Mouse (Mus musculus) brown adipose tissue, adult 24 weeks (tissue): ENCODE measurements at regions not wholly inside any gene's neighbourhood (a gene's known extent, or its start where the extent isn't known, plus 50 kb on each side); places are given as distances from the start of the nearest gene placed in this dataset.

ENCODE experiments used
- H3K27ac ChIP-seq: fragments of 200-500 bp; replicated peaks from 2 replicates; pipeline ENCODE4 v1.5.1; 2012; ENCODE audit warnings: low read depth, mild to moderate bottlenecking, low read length
- H3K4me1 ChIP-seq: fragments of 200-500 bp; 2 replicates; pipeline ENCODE4 v1.6.1; 2012; ENCODE audit warnings: low read length, mixed read lengths; ENCODE audit not compliant: control insufficient read depth, insufficient read depth, insufficient read length
- H3K4me3 ChIP-seq: fragments of 200-500 bp; 2 replicates; pipeline ENCODE4 v1.5.1; 2012; ENCODE audit warnings: low read depth, mild to moderate bottlenecking, low read length, moderate library complexity; ENCODE audit not compliant: insufficient read depth

DNA sequence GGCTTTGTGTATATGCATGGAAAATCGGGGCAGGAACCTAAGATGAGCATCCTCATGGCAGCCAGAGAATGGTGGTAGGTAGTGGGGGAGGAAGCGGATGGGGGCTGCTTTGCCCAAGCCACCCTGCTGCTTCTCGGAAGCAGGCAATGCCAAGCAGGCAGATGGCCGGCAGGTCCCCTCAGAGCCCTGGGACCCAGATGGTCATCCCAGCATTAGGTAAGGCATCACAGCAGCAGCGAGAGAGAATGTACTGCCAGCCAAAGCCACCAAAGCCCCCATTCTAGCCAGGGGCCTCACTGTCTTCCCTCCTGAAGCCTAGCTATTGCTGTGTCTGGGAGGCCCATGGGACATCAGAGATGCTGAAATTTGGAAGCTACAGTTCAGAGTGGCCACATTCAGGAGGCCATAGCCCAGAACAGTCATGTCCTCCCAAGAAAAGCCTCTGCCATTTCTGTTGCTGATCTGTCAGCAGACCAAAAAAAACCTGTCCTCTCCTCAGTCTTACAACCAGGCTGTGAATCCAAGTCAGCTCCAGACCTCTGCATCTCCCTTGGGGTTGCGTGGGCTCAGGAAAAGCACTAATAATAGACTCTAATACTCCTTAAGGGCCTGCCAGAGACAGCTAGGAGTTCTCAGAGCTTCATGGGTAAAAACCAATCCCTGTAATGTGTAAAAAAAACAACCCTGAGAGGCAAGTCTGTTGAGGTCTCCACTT is 88.5 kb upstream of the Zmiz1 start:
- Histone ChIP-seq H3K4me3 (no peak overlapping the region), H3K4me1 (peaks cover 7% of the 10 kb centered on the region; the same call in 1 of the 2 replicates), H3K27ac (no peak overlapping the region)

DNA sequence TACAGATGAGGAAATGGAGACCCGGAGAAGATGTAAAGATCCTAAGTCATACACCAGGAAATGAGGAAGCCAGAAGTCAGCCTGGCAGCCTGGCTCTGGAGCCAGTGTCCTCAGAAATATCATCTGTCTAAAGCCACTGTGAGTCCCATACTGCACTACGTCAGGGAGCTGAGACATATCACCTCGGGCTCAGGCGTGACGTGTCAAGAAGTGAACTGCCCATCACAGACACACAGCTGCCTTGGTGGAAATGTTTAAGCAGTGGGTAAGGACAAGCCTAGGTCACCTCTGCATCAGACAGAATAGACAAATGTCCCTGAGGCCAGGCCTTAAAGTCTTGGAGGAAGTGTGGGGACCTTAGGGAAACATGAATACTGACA is 88.0 kb upstream of the Zmiz1 start:
- H3K4me1 ChIP-seq = peaks cover 7% of the 10 kb centered on the region; the same call in 1 of the 2 replicates
- H3K27ac ChIP-seq = no peak overlapping the region

GRCm38 (mm10) chr14:25371661-25372060 is 87.3 kb upstream of the Zmiz1 start:
- Histone ChIP-seq H3K27ac (no peak overlapping the region), H3K4me3 (no peak overlapping the region), H3K4me1 (peaks cover 7% of the 10 kb centered on the region; the same call in 1 of the 2 replicates)

More for the DNA sequence above, 88.0 kb upstream of the Zmiz1 start:
- H3K4me3 ChIP-seq = no peak overlapping the region

GRCm38 (mm10) chr14:25372581-25372980 is 86.4 kb upstream of the Zmiz1 start:
- Histone ChIP-seq H3K27ac (no peak overlapping the region), H3K4me1 (peaks cover 7% of the 10 kb centered on the region), H3K4me3 (no peak overlapping the region)

GRCm38 (mm10) chr14:25373167-25373566 is 85.8 kb upstream of the Zmiz1 start:
- H3K27ac ChIP-seq = no peak overlapping the region
- no peak overlapping the region for H3K4me3 ChIP-seq
- peaks cover 7% of the 10 kb centered on the region for H3K4me1 ChIP-seq

DNA sequence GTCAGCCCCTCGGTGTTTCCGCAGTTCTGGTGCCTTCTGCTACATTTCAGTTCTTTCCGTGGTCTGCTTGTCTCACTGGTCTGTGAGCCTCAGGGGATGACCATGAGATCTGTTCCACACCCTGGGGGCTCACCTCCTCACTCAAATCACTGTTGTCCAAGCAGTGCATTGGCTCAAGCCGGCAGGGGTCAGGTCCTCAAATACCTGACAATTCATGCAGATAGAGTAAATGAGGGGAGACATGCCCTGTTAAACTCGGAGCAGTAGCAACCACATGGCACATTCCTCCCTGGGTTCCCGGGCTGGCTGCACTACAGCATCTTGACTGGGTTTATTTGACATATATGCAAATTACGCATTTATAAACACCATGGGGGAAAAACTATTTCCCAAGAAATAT is 84.0 kb upstream of the Zmiz1 start:
- Histone ChIP-seq H3K4me3 (no peak overlapping the region), H3K4me1 (peaks cover 12% of the 10 kb centered on the region), H3K27ac (no peak overlapping the region)

DNA sequence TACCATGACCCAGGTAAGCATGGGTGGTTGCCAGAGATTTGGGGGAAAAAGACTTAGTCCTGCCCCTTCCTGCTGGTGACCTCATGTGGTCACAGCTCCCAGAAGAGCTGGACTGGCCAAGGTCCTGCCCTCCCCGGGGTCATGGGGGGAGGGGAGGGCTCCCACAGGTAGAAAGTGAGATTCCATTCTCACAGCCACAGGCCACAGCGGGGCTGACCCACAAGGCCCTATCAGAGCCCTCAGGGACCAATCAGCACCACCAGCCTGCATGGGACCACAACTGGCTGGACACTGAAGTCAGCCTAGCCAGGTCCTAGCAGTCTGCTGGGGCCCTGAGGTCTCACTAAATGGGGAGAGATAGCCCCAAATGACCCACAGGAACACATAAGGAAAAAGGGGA is 81.9 kb upstream of the Zmiz1 start:
- peaks cover 5% of the 10 kb centered on the region for H3K4me1 ChIP-seq
- peak overlapping the region; percentile 36 for H3K27ac ChIP-seq
- no peak overlapping the region for H3K4me3 ChIP-seq

- Histone ChIP-seq H3K27ac (peak overlapping the region; percentile 97), H3K4me1 (peaks cover 5% of the 10 kb centered on the region), H3K4me3 (peak overlapping the region; percentile 72)
These were observed 81.5 kb upstream of the Zmiz1 start for GRCm38 (mm10) chr14:25377554-25377899.

- Histone ChIP-seq H3K4me3 (peak overlapping the region; percentile 72), H3K4me1 (peaks cover 5% of the 10 kb centered on the region), H3K27ac (peak overlapping the region; percentile 97)
These were observed 80.9 kb upstream of the Zmiz1 start for GRCm38 (mm10) chr14:25377900-25378716.

DNA sequence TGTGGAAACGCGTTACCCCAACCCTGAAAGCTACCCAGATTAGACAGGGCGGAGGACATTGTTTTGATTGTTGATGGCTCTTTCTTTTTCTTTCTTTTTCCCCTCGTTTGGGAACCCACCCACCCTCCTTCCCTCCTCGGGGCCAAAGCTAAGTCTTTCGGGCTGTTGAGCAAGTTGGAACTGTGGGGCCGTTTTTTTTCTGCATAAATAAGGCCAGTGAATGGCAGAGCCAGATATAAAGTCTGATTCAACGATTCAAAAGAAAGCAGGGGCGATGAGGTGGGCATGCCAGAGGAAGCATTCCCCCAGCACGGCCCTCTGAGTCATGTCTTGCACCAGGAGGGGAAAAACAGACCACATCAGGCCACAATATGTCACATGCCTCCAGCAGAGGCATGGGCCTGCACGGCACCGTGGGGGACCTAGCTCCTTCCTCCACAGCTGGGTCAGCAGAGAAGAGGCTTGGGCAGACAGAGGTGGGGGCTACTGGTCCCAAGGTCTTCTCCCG is 80.2 kb upstream of the Zmiz1 start:
- peaks cover 5% of the 10 kb centered on the region for H3K4me1 ChIP-seq
- peak overlapping the region; percentile 64 for H3K4me3 ChIP-seq
- H3K27ac ChIP-seq = peak overlapping the region; percentile 84

- no peak overlapping the region for H3K27ac ChIP-seq
These were observed 75.7 kb upstream of the Zmiz1 start for GRCm38 (mm10) chr14:25383169-25383824.

DNA sequence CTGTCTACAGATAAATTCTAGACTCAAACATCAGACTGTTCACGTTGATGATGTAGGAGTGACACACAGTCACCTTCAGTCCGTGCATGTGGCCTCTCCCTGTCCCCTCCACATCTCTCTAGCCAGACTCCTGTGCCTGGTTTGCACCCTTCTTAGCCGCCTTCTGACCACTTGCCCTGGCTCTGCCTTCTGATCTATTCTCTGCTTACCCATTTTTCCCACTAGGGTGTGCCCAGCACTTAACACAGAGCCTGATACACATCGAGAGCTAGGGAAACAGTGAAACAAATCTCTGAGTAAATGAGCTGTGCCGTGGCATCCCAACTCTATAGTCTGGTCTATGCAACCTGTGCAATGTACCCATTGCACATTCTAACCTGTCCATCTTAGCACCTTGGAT is 73.3 kb upstream of the Zmiz1 start:
- no peak overlapping the region for H3K4me3 ChIP-seq
- no peaks in the 10 kb centered on the region for H3K4me1 ChIP-seq

More at GRCm38 (mm10) chr14:25383169-25383824, 75.7 kb upstream of the Zmiz1 start:
- Histone ChIP-seq H3K4me3 (no peak overlapping the region), H3K4me1 (peaks cover 5% of the 10 kb centered on the region; the same call in 1 of the 2 replicates)

DNA sequence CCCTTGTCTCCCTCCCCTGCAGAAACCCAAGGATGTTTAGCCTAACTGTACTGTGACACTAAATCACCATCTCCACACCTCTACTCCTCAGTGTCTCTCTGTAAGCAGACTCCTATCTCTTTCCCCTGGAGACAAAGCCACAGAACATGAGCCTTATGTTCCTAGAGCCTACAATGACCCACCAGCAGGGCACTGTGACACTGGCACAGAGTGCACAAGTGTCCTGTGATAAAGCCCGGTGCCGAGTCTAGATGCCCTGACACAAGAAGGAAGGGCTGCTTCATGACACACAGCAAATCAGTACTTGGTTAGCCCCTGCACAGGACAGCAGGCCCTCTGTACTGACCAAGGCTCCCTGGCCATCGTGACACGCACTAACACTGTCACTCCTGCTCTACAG is 71.2 kb upstream of the Zmiz1 start:
- Histone ChIP-seq H3K27ac (no peak overlapping the region), H3K4me3 (no peak overlapping the region), H3K4me1 (no peaks in the 10 kb centered on the region)

More for the DNA sequence above, 73.3 kb upstream of the Zmiz1 start:
- H3K27ac ChIP-seq = no peak overlapping the region

DNA sequence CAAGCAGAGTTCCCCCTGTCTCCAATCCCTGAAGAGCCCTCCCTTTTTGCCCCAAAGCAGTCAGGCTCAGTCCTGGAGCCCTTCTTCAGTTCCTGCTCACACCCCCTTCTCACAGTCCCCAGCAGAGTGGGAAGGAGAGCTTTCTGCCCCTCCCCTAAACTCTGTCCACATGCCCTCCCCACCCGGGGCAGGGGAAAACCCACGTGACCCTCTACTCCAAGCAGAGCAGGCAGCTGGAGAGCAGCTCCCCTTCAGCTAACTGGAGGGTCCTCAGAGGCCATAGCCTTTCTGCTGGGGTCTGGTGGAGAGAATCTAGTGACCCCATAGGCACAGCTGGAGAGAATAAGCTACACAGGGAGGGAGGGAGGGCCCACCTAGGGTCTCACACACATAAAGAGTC is 69.7 kb upstream of the Zmiz1 start:
- Histone ChIP-seq H3K4me3 (no peak overlapping the region), H3K4me1 (no peaks in the 10 kb centered on the region), H3K27ac (no peak overlapping the region)

DNA sequence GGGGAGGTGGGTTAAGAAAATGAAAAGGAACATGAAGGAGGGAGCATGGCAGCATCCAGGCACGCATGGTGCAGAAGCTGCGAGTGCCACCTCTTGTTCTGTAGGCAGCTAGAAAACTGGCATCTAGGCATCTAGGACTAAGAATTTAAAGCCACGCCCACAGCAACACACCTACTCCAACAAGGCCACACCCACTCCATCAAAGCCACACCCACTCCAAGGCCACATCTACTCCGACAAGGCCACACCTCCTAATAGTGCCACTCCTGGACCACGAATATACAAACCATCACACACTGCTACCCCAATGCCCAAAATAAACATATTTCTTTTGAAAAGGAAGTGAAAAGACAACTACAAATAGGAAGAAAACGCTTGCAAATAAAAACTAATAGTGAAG is 66.6 kb upstream of the Zmiz1 start:
- no peak overlapping the region for H3K27ac ChIP-seq
- 0 out of 2 replicates have a peak, but pooled peaks cover 2% of the 10 kb centered on the region for H3K4me1 ChIP-seq
- no peak overlapping the region for H3K4me3 ChIP-seq
